20 mouse cellular contexts compared by ENCODE assay signal in the genomic region with DNA sequence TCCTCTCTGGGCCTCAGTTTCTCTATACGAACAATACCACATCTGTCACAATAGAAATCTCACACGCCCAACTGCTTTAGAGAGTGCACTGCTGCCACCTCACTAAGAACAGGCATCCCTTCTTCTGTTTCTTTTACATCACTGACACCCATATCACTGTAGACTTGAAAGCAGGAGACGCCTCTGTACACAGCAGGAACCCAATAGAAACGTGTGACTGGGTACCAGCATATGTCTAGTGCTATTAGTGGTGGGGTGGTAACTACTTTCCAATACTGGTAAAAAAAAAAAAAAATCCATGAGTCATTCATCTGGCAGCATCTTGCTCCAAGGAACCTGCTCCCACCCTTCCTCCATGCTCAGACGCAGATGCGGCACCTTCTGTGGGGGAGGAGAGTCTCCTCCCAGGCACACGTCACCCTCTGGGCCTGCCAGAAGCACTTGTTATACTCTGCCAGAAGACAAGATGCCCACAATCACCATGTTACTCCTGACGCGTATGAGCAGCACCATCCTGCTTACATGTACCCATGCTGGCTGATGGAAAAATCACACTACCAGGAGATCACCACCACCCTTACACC.
DNase-seq lines count a peak whose midpoint lies in the region; ATAC-seq and TF ChIP-seq lines count a peak whose summit lies in the region.
"Had no signal": no experiment of that assay in that cellular context is flagged by ENCODE, and none has a peak within 500 bp of the region (broad histone marks: within the 10 kb centered on the region; RNA-seq: fewer than 3 reads in every experiment).

No protein-coding gene starts in this region.

- ATAC-seq in midbrain, postnatal 0 days (ENCODE audit: low FRiP score): no peak
- no peak for ATAC-seq in activated CD4-positive, CD25-positive, alpha-beta regulatory T cell, adult 4 months
- ATAC-seq: forebrain, embryonic 15.5 days; hindbrain, postnatal 0 days had no signal

- H3K4me3 ChIP-seq in midbrain, postnatal 0 days (ENCODE audit: low read depth, low read length): no peak overlapping the region
- H3K4me3 ChIP-seq: embryonic facial prominence, embryonic 10.5 days; forebrain, embryonic 15.5 days; heart, embryonic 13.5 days; neural tube, embryonic 15.5 days had no signal

- no peak for TF ChIP-seq CTCF in midbrain, postnatal 0 days (IDR thresholded peaks at IDR 0.05)

- H3K4me1 ChIP-seq in midbrain, postnatal 0 days (ENCODE audit: insufficient read depth, low read length): no peaks in the 10 kb centered on the region
- H3K4me1 ChIP-seq: embryonic facial prominence, embryonic 10.5 days; forebrain, embryonic 15.5 days; heart, embryonic 13.5 days; neural tube, embryonic 15.5 days had no signal

- H3K27me3 ChIP-seq in midbrain, postnatal 0 days (ENCODE audit: insufficient read depth, low read length): no peaks in the 10 kb centered on the region
- H3K27me3 ChIP-seq: forebrain, embryonic 15.5 days; heart, embryonic 13.5 days; neural tube, embryonic 15.5 days had no signal

- DNase-seq in layer of hippocampus, adult 9-11 months: peak; percentile 68
- DNase-seq in layer of hippocampus, adult 11-12 months (ENCODE audit: low spot score): no peak
- DNase-seq in frontal cortex, adult 2 months (ENCODE audit: extremely low spot score in 1 of 2, low spot score in 1 of 2): peak; percentile 54 to 75
- DNase-seq in left cerebral cortex, postnatal 36 days (ENCODE audit: low spot score in 2 of 2): peak; percentile 30 to 71
- DNase-seq in midbrain, postnatal 0 days (ENCODE audit: low spot score): no peak
- DNase-seq in testis, postnatal 14 days (ENCODE audit: low spot score): no peak
- DNase-seq: cerebellum, postnatal 36 days; heart, adult 11 months; heart, postnatal 36 days; kidney, adult 11 months; lung, adult 2 months had no signal

- no peak overlapping the region for H3K27ac ChIP-seq in midbrain, postnatal 0 days (ENCODE audit: low read depth, low read length)
- H3K27ac ChIP-seq: embryonic facial prominence, embryonic 10.5 days; forebrain, embryonic 15.5 days; heart, embryonic 13.5 days; hindbrain, postnatal 0 days; kidney, postnatal 0 days; macrophage; neural tube, embryonic 15.5 days had no signal

- H3K4me2 ChIP-seq in midbrain, postnatal 0 days (ENCODE audit: low read depth, low read length, poor library complexity, severe bottlenecking): no peak overlapping the region
- H3K4me2 ChIP-seq: forebrain, embryonic 15.5 days; heart, embryonic 13.5 days; midbrain, embryonic 11.5 days; neural tube, embryonic 15.5 days had no signal

- intact Hi-C loops in left cerebral cortex, postnatal 36 days (cut with DNase I): no loop called here

- WGBS in midbrain, postnatal 0 days: 87% methylated on average over 9 of the region's 9 CpGs

- H3K36me3 ChIP-seq in midbrain, postnatal 0 days (ENCODE audit: insufficient read depth, low read length): no peaks in the 10 kb centered on the region
- H3K36me3 ChIP-seq: embryonic facial prominence, embryonic 10.5 days; forebrain, embryonic 15.5 days; heart, embryonic 13.5 days; neural tube, embryonic 15.5 days had no signal

- H3K9ac ChIP-seq in midbrain, postnatal 0 days (replicated peaks; ENCODE audit: low read length, poor library complexity, severe bottlenecking): no peak overlapping the region
- H3K9ac ChIP-seq: forebrain, embryonic 15.5 days; heart, embryonic 13.5 days; neural tube, embryonic 15.5 days had no signal

- no peaks in the 10 kb centered on the region for H3K9me3 ChIP-seq in midbrain, postnatal 0 days (ENCODE audit: low read length)
- H3K9me3 ChIP-seq: embryonic facial prominence, embryonic 10.5 days; forebrain, embryonic 15.5 days; heart, embryonic 13.5 days; neural tube, embryonic 15.5 days had no signal

Comparison
In these comparisons a context has a peak if more than half of its experiments do, and no peak if none do; other contexts are left out.
1. DNase-seq: peak in layer of hippocampus, adult 9-11 months (single experiment), frontal cortex, adult 2 months (2 of 2) and left cerebral cortex, postnatal 36 days (2 of 2); none in layer of hippocampus, adult 11-12 months (single experiment), midbrain, postnatal 0 days (single experiment) and testis, postnatal 14 days (single experiment).